Mouse (Mus musculus) CD4-positive, CD25-positive, alpha-beta regulatory T cell, adult 4 months (primary cell): ENCODE data around the gene Ripor3. TPM values are rescaled to one million over a fixed set of nuclear protein-coding genes. Genes with fewer than 3 reads are reported as not detected.
A peak's percentile ranks its signal among the peaks of the same experiment; 100 is the strongest.

Experiments
- ATAC-seq: one replicate; pipeline ENCODE4 v1.8.0; 2017
- polyA plus RNA-seq, 2 experiments: library from polyadenylated mRNA; unstranded; fragments of 100-300 nt; shearing (Covaris generic); gene quantifications; one replicate each; pipeline ENCODE4 v1.2.1; 2017

The Ripor3 gene
- polyA plus RNA-seq, 2 experiments from 2014 or later: 0.17 to 0.63 TPM

DNA sequence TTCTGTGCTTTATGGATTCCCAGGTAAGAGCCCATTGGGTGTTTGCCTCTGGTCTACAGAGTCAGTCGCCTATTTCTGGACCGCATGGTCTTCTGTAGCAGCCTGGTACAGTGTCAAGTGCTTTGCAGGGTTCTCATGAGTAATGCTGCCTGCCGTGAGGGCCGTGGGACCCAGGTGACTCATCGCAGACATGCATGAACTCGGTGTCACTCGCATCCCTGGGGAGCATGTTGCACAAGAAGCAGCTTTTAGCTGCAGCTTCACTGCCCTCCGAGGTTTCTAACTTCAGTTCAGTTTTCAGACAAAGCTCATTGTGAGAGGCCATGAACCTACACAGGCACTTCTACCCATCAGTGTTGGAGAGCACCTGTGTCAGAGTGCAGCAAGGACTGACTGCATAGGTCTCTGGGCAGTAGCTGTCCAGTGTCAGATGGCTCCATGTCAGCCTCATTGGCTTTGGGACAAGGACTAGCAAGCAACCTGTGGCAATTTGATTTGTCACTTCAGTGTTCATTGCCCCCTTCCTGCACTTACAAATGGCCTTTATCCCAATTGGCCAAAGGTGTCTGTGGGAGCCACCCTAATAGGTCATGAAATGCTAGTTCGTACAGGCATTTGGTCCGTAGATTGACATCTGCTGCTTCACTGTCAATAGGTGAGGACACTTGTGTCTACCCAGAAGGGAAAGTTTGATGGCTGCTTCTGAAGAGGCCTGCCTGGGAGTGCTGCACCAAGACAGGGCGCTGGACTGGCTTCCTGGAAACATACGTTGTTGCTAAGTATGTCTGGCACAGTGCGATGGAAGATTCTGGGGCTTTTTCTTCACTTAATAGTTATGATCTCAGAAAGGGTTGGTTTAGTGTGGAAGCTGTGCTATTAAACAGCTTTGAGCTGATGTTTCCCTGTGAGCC, 58.9 kb downstream of the Ripor3 start:
- ATAC-seq: peak; percentile 58

GRCm38 (mm10) chr2:167950681-167951080, 59.7 kb downstream of the Ripor3 start:
- ATAC-seq: peak; percentile 18

GRCm38 (mm10) chr2:167949808-167950207, 60.6 kb downstream of the Ripor3 start:
- ATAC-seq: peak; percentile 28

DNA sequence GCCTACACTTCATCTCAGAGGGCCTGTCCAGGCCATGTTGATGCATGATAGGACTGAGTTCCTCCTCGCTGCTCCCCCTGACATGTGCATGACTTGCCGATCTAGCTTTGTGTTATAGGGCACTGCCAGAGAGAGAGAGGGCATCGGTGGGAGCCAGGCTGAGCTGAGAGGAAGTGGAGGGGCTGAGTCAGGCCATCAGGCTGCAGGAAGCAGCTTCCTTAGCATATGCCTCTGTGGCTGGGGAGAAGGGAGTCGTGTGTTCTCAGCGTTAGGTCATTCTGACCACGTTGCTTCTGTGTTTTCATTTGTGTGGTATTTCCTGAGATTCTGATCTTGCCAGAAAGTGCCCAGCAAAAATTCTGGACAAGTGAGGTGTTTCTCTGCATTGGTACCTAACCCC, 61.2 kb downstream of the Ripor3 start:
- ATAC-seq: peak; percentile 51

DNA sequence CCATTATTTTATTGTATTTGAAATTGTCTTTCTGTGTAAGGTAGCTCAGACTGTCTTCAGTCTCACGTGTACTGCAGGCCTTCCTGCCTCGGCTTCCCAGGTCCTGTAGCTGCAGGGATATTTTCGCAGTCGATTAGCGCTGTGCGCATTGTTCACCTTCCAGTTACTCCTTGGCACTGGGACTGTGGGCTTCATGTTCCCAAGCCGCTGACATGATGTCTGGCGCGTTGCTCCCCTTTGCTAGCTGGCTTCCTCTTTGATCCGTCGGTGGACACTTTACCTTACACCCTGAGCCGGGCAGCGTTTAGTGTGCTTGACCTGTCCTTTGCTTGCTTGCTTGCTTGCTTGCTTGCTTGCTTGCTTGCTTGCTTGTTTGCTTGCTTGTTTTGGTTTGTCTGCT, 61.9 kb downstream of the Ripor3 start:
- ATAC-seq: no peak

DNA sequence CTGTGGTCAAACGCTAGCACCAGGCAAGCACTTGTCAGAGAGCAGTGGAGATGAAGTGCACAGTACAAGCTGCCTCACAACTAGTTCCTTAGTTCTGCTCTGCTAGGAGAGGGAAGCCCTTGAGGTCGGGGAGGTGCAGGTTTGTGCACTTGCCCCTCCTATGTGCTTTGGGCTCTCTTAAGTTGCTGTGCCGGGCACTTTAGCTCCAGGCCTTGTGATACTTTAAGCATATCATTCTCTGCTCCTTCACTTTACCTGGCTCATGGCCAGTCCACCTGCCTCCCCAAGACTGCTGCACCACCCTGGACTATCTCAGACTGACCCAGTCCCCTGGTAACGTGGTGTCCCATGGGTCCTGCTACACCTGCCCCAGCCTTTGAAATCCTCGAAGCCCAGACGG, 62.4 kb downstream of the Ripor3 start:
- no peak for ATAC-seq

DNA sequence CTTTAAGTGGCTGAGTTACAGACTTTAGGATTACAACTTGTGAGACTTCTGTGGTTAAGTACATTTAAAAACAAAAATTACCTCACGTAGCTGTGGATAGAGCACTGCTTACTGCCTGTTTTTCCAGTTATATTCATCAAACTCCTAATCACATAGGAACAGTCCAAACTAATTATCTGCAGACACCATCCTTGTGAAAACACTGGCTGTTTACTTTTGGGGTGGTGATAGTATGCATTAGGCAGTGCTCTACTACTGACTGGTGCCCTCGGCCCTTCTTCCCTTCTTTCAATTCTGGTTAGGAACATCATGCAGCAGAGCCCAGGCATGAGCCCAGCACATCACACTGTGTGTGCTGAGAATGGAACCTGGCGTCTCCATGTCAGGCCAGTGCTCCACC, 63.2 kb downstream of the Ripor3 start:
- ATAC-seq: no peak

- no peak for ATAC-seq
Observed at GRCm38 (mm10) chr2:167945451-167945850, 65.0 kb downstream of the Ripor3 start.

DNA sequence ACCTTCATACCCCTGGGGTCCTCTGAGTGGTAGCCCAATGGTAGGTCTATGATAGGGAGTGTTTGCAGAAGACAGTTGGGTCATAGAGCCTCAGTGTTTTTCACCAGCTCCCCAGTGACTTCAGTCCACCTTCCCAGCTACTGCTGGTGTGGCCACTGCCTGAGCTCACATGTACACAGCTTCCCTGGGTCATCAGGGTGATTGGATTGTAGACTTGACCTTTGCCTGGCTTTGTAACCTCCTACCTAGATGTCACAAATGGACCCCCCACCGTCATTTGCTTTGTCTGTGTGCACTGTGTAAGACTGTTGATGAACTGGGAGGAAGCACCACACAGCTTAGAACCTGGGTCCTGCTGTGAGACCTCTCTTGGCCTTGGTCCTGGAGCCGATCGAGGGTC, 66.2 kb downstream of the Ripor3 start:
- ATAC-seq: no peak

DNA sequence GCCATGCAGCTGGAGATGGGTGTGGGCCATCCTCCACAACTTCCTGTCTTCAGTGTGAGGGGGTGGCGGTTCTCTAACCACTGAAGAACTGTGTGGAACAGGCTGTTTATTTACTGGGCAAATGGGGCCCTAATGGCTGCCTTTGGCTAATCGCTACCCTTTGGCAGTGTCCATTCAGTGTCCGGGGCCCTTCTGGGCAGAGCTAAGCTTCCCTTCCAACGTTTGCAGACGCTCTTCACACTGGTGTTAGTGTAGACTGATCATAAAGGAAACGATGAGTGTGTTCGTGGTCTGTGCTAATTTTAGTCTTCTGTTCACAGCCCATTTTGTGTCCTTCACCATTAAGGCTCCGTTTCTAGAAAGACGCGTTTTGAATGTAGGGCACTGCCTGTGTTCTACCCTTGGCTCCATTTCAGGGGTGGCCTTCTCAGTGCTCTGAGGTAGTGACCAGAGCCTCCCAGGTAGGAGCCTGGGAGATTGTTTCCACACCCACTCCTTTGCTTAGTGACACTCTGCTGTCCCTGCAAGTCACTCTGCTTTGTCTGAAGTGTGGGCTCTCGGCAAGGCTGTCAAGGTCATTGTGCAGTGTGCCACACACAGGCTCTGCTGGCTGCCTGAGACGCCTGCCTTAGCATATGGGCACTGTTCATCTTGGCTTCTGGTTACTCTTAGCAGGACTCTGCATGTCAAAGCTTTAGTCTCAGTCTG, 67.3 kb downstream of the Ripor3 start:
- peak; percentile 88 for ATAC-seq

GRCm38 (mm10) chr2:167942199-167942925, 68.1 kb downstream of the Ripor3 start:
- peak; percentile 21 for ATAC-seq

DNA sequence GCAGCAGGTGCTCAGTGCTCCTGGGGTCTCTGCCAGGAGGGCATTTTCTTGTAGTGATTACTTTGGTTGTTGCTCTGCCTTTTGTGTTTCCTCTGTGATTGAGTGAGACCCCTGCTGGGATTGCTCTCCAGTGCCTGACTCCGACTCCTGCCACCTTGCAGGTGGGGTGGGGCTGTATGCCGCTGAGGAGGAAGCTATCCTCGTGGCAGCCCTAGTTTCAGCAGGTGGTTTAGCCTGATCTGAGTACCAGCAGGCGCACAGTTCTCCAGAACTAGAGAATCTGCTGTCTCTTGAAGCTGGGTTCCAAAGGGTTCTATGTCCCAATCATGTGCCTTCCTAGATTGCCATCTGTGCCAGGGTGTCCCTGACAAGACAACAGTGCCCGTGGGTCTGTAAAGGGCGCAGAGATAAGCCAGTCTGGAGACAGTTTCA, 68.7 kb downstream of the Ripor3 start:
- no peak for ATAC-seq

DNA sequence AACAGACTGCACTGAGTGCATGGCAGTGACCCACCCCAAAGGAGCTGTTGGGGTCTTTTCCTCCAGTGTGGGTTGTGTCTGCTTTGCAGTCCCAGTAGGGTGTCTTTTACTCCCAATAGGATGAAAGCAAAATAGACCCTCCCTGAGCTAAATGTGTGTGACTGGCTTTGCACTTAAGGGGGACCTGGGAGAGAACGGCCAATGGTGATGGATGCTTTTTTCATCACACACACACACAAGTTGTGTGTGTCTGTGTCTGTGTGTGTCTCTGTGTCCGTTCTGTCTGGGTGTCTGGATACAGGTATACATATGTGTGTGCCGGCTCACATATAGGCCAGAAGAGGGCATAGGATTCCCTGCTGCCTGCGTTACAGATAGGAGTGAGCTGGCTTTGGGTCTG, 69.1 kb downstream of the Ripor3 start:
- no peak for ATAC-seq

DNA sequence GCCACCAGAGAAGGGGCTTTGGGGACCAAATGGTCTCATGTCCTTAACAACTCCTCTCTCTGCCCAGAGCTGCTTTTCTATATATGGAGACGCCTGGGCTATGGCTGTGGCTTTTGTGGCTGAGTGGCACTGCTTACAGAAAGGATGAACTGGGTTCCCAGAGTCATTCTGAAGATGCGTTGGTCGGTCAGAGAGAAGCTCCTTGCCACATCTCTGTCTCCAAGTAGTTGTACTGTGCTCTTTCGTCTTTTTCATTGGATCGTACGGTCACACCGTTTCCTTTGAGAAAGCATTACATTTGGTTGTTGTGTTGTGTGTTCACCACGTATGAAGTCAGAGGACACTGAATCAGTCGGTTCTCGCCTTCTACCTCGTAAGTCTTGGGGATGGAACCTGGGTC, 69.8 kb downstream of the Ripor3 start:
- ATAC-seq: no peak

GRCm38 (mm10) chr2:167939632-167940399, 70.6 kb downstream of the Ripor3 start:
- ATAC-seq: no peak

- ATAC-seq: no peak
Observed at GRCm38 (mm10) chr2:167939204-167939603, 71.2 kb downstream of the Ripor3 start.

- no peak for ATAC-seq
Observed at GRCm38 (mm10) chr2:167938786-167939185, 71.6 kb downstream of the Ripor3 start.

- ATAC-seq: no peak
Observed at GRCm38 (mm10) chr2:167935956-167936355, 74.5 kb downstream of the Ripor3 start.

GRCm38 (mm10) chr2:167933397-167933796, 77.0 kb downstream of the Ripor3 start:
- no peak for ATAC-seq

DNA sequence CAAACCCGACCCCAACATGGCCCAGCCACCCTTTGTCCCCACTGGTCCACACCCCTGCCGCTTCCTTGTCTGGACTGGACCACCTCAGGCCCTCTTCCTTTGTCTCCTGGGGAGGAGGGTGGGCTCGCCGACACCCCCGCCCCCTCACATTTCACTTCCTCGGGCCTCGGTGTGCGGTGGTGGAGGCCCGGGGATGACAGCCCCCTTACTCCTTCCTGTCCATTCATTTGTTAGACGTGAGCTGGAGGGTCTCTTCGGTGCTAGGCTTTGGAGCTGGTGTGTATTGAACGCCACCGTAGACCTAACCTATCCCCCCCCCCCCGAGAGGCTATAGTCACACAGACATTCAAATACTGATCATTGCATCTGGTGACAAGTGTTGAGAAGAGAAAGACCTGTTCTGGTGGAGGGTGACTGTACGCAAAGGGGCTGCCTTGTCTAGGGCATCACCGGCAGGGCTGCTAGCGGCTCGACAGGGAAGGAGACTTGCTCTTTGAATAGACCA, 77.6 kb downstream of the Ripor3 start:
- peak; percentile 16 for ATAC-seq

DNA sequence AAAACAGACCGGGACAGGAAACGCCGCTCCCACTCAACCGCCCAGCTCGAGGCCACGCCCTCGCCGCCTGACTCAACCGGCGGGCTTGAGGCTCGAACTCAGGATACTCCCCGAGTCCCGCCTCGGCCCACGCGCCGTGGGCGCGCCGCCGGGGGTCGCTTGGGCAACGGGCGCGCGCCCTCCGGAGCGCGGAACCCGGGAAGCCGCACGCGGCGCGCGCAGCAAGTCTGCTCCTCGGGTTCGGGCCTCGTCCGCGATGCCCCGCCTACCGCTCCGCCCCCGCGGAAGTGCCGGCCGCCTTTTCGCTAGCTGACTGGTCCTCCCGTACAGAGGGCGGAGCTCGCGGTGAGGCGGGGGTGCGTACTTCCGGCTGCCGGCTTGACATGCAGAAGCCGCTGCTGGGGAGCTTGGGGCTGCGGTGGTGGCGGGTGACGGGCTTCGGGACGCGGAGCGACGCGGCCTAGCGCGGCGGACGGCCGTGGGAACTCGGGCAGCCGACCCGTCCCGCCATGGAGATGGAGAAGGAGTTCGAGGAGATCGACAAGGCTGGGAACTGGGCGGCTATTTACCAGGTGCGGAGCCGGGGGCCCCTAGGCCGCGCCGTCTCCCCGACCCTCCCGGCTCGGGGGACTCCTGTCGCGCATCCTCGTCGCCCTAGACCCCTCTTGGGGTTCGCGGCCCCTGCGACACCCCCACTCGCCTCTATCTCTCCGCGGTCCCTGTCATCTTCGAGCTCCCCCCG, 78.3 kb downstream of the Ripor3 start, which contains the start of gene Ptpn1:
TSS of gene Ptpn1 (plus strand) at position 73 of the 742 bp plus-strand sequence.
- ATAC-seq: peak; percentile 89
